Mouse (Mus musculus): ENCODE measurements around the gene Crabp2. TPM values are rescaled to one million over a fixed set of nuclear protein-coding genes. Genes with fewer than 3 reads are reported as not detected.

Crabp2 gene
- total RNA-seq, 2 experiments from 2014 or later = 3.9 to 5.7 TPM

GRCm38 (mm10) chr3:88002291-88002976 is 54.0 kb downstream of the Crabp2 start:
- DNase-seq (ENCODE audit: low spot score in 2 of 2) = no peak
- intact Hi-C loops (cut with DNase I) = no loop called here

Other genes with a start within 250 kb of the Crabp2 start
- under 1 TPM; 0.23 to 0.69 TPM for gene Lrrc71, start 200.0 kb upstream of the Crabp2 start, total RNA-seq (2021)
- gene Ntrk1, start 153.5 kb upstream of the Crabp2 start, total RNA-seq (2021) = 1 to 10 TPM in 1 of 2 experiments, under 1 TPM in 1; 0.21 to 1.7 TPM
- under 1 TPM; 0.60 to 0.73 TPM for gene Insrr, start 151.7 kb upstream of the Crabp2 start, total RNA-seq (2021)
- gene Pear1, start 124.4 kb upstream of the Crabp2 start, total RNA-seq (2021) = 1 to 10 TPM; 7.4 to 10.0 TPM
- not detected for gene Sh2d2a, start 101.9 kb upstream of the Crabp2 start, total RNA-seq (2021)
- gene Prcc, start 63.1 kb upstream of the Crabp2 start, total RNA-seq (2021) = 10 to 100 TPM; 63.3 to 67.0 TPM
- 100 to 1,000 TPM; 138 to 146 TPM for gene Hdgf, start 42.3 kb upstream of the Crabp2 start, total RNA-seq (2021)
- 10 to 100 TPM; 51.4 to 57.7 TPM for gene Mrpl24, start 29.2 kb upstream of the Crabp2 start, total RNA-seq (2021)
- 10 to 100 TPM; 12.8 to 16.0 TPM for gene Isg20l2, start 18.4 kb upstream of the Crabp2 start, total RNA-seq (2021)
- 10 to 100 TPM; 19.5 to 21.8 TPM for gene Rrnad1, start 17.9 kb upstream of the Crabp2 start, total RNA-seq (2021)
- gene Nes, start 22.4 kb downstream of the Crabp2 start, total RNA-seq (2021) = 1 to 10 TPM; 5.2 to 6.2 TPM
- gene Bcan, start 51.6 kb downstream of the Crabp2 start, total RNA-seq (2021) = 100 to 1,000 TPM; 257 to 284 TPM
- gene Hapln2, start 78.9 kb downstream of the Crabp2 start, total RNA-seq (2021) = 1 to 10 TPM; 7.4 to 9.6 TPM
- gene Gpatch4, start 94.4 kb downstream of the Crabp2 start, total RNA-seq (2021) = 10 to 100 TPM; 13.1 to 13.8 TPM
- 10 to 100 TPM; 66.6 to 74.9 TPM for gene Naxe, start 109.8 kb downstream of the Crabp2 start, total RNA-seq (2021)
- gene Ttc24, start 129.6 kb downstream of the Crabp2 start, total RNA-seq (2021) = not detected
- under 1 TPM; 0.21 to 0.44 TPM for gene Iqgap3, start 133.3 kb downstream of the Crabp2 start, total RNA-seq (2021)
- gene Mef2d, start 193.7 kb downstream of the Crabp2 start, total RNA-seq (2021) = 100 to 1,000 TPM; 211 to 225 TPM